Mouse (Mus musculus): ENCODE measurements around the gene Oit3. TPM values are rescaled to one million over a fixed set of nuclear protein-coding genes. Genes with fewer than 3 reads are reported as not detected.
"Not testable (repeated sequence)": the region's sequence is repeated elsewhere in the genome, so short reads cannot be mapped to it uniquely, and the experiment has no call there.

Gene Oit3
- polyA plus RNA-seq, 1 experiment from 2014 or later = 1.1 TPM

DNA sequence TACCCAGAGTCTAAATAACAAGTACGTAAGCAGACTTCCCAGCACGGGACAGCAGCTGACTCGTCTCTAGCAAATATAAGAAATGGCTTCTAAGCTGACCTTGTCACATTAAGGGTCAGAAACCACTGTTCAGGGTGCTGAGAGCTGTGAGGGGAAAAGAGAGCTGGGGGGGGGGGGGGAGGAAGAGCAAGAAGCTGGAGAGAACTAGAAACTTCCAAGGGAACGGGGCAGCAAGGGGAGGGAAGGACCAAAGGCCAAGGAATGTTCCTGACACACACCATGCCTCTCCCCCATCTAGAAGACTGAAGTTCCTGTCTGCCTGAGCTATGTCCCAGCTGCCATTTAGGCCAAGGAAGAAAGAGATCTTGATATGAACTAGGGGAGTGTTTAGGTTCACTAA, 15.2 kb downstream of the Oit3 start:
- Histone ChIP-seq H3K4me2 (replicated peaks) (no peak overlapping the region), H3K9ac (no peak overlapping the region), H3K27ac (no peak overlapping the region), H3K36me3 (no peaks in the 10 kb centered on the region), H3K27me3 (no peaks in the 10 kb centered on the region), H3K4me3 (no peak overlapping the region), H3K4me1 (peaks cover 15% of the 10 kb centered on the region), H3K9me3 (no peaks in the 10 kb centered on the region)
- ATAC-seq (ENCODE audit: low FRiP score, low read depth) = no peak
- 81% methylated on average over 4 of the region's 4 CpGs for WGBS

DNA sequence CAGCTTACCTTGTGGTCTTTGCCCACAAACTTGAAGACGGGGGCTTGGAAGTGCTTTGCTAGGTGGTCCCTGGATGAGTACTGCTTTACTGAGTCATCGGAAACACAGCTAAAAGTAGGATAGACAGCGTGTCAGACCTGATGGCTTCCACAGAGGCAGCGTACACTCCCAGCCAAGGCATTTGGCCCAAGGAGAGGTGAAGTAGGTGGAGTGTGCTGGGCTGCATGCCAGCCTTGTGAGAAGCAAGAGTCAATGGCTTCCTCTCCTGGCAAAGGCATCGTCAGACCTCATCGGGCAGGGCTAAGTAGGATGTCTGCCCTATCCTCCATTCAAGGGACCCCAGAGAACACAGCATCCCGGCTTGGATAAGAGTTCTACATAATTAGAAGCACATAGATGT, 16.2 kb downstream of the Oit3 start:
- H3K4me1 ChIP-seq = peaks cover 15% of the 10 kb centered on the region
- H3K4me3 ChIP-seq = no peak overlapping the region
- H3K4me2 ChIP-seq (replicated peaks) = no peak overlapping the region
- no peaks in the 10 kb centered on the region for H3K27me3 ChIP-seq
- no peak overlapping the region for H3K9ac ChIP-seq
- H3K27ac ChIP-seq = no peak overlapping the region
- no peaks in the 10 kb centered on the region for H3K36me3 ChIP-seq
- no peaks in the 10 kb centered on the region for H3K9me3 ChIP-seq
- WGBS = 77% methylated on average over 7 of the region's 7 CpGs
- ATAC-seq (ENCODE audit: low FRiP score, low read depth) = peak; percentile 32; the same call in 1 of the 2 replicates

- Histone ChIP-seq H3K27me3 (no peaks in the 10 kb centered on the region), H3K9ac (no peak overlapping the region), H3K9me3 (no peaks in the 10 kb centered on the region), H3K27ac (peak overlapping the region; percentile 7; the same call in 1 of the 2 replicates), H3K4me1 (peaks cover 15% of the 10 kb centered on the region), H3K4me3 (no peak overlapping the region), H3K36me3 (no peaks in the 10 kb centered on the region), H3K4me2 (replicated peaks) (no peak overlapping the region)
- no peak for ATAC-seq (ENCODE audit: low FRiP score, low read depth)
- 54% methylated on average over 3 of the region's 3 CpGs for WGBS
Measured at GRCm38 (mm10) chr10:59424453-59424852, 17.1 kb downstream of the Oit3 start.

DNA sequence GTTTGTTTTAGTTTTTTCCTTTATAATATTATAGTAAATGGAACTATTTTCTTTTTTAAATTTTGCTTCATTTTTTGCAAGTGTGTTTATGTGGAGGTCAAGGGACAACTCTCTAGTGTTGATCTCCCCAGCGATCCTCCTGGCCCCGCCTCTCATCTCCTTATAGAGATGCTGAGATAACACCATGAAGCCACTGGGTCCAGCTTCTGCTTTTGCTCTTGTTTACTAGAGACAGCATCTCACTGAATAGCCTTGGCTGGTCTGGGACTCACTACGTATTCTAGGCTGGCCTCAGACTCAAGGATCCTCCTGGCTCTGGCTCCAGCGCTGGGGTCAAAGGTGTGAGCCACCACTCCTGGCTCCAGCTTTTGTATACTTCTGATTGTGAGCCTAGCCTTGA, 22.1 kb downstream of the Oit3 start:
- Histone ChIP-seq H3K9ac (no peak overlapping the region), H3K27me3 (no peaks in the 10 kb centered on the region), H3K4me2 (replicated peaks) (no peak overlapping the region), H3K4me1 (peaks cover 7% of the 10 kb centered on the region; the same call in 1 of the 2 replicates), H3K27ac (no peak overlapping the region), H3K36me3 (no peaks in the 10 kb centered on the region), H3K9me3 (no peaks in the 10 kb centered on the region), H3K4me3 (no peak overlapping the region)
- WGBS = 86% methylated on average over 4 of the region's 4 CpGs
- no peak for ATAC-seq (ENCODE audit: low FRiP score, low read depth)

DNA sequence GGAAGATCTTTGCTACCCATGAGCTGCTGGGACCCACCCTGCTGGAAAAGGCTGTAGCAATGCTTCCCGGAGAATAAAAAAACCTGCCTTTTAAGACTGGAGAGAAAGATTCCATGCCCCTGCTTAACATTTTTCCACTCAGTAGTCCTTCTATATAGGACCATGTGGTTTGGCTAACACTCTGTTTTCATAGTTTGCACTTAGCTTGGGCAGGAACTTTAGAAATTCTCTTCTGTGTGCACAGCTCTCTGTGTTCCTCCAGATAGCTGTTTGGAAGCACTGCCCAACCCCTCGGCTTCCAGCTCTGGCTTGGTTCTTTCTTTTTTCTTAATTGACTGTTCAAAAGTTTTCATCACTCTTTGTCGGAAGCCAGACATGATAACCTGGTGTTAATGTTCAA, 25.0 kb downstream of the Oit3 start:
- Histone ChIP-seq H3K9me3 (no peaks in the 10 kb centered on the region), H3K4me3 (no peak overlapping the region), H3K4me1 (no peaks in the 10 kb centered on the region), H3K4me2 (replicated peaks) (no peak overlapping the region), H3K9ac (no peak overlapping the region), H3K27me3 (no peaks in the 10 kb centered on the region), H3K36me3 (no peaks in the 10 kb centered on the region), H3K27ac (0 out of 2 replicates have a peak overlapping the region, but pooled peaks have one; percentile 15)
- 70% methylated on average over 3 of the region's 3 CpGs for WGBS
- no peak for ATAC-seq (ENCODE audit: low FRiP score, low read depth)

- no peak for ATAC-seq (ENCODE audit: low FRiP score, low read depth)
- Histone ChIP-seq H3K4me3 (no peak overlapping the region), H3K27me3 (0 out of 2 replicates have a peak, but pooled peaks cover 7% of the 10 kb centered on the region), H3K4me2 (replicated peaks) (no peak overlapping the region), H3K9me3 (no peaks in the 10 kb centered on the region), H3K4me1 (peaks cover 3% of the 10 kb centered on the region; the same call in 1 of the 2 replicates), H3K36me3 (no peaks in the 10 kb centered on the region), H3K27ac (no peak overlapping the region), H3K9ac (no peak overlapping the region)
- WGBS = 94% methylated on average over 4 of the region's 4 CpGs
Measured at GRCm38 (mm10) chr10:59413711-59414110, 27.9 kb downstream of the Oit3 start.

GRCm38 (mm10) chr10:59410264-59410663, 31.3 kb downstream of the Oit3 start:
- H3K9ac ChIP-seq = no peak overlapping the region
- no peak overlapping the region for H3K27ac ChIP-seq
- peaks cover 12% of the 10 kb centered on the region for H3K4me1 ChIP-seq
- H3K27me3 ChIP-seq = peaks cover 7% of the 10 kb centered on the region; the same call in 1 of the 2 replicates
- H3K4me2 ChIP-seq (replicated peaks) = no peak overlapping the region
- 72% methylated on average over 12 of the region's 12 CpGs for WGBS
- no peak for ATAC-seq (ENCODE audit: low FRiP score, low read depth)
- H3K9me3 ChIP-seq = no peaks in the 10 kb centered on the region
- H3K4me3 ChIP-seq = no peak overlapping the region
- no peaks in the 10 kb centered on the region for H3K36me3 ChIP-seq

- Histone ChIP-seq H3K36me3 (no peaks in the 10 kb centered on the region), H3K9me3 (no peaks in the 10 kb centered on the region), H3K4me1 (peaks cover 12% of the 10 kb centered on the region), H3K27ac (no peak overlapping the region), H3K9ac (no peak overlapping the region), H3K4me2 (replicated peaks) (no peak overlapping the region), H3K4me3 (no peak overlapping the region), H3K27me3 (peaks cover 7% of the 10 kb centered on the region; the same call in 1 of the 2 replicates)
- WGBS = 23% methylated on average over 6 of the region's 6 CpGs
- no peak for ATAC-seq (ENCODE audit: low FRiP score, low read depth)
Measured at GRCm38 (mm10) chr10:59408499-59408898, 33.1 kb downstream of the Oit3 start.

DNA sequence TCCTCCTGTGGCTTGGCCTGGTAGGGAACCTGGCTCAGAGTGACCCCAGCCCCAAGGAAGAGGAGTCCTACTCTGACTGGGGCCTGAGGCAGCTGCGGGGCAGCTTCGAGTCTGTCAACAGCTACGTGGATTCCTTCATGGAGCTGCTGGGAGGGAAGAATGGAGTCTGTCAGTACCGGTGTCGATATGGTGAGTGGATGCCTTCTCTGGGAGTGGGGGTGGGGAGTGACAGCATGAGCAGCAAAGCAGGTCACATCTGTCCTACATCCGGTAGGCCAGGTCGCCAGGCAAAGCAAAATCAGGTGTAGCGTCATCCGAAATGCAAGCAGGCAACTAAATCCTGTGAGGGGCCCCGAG, 37.8 kb downstream of the Oit3 start:
- Histone ChIP-seq H3K4me3 (no peak overlapping the region), H3K27ac (no peak overlapping the region), H3K9me3 (no peaks in the 10 kb centered on the region), H3K27me3 (no peaks in the 10 kb centered on the region; the same call in 1 of the 2 replicates), H3K4me1 (peaks cover 10% of the 10 kb centered on the region), H3K36me3 (no peaks in the 10 kb centered on the region), H3K4me2 (replicated peaks) (no peak overlapping the region), H3K9ac (no peak overlapping the region)
- WGBS = 78% methylated on average over 10 of the region's 10 CpGs
- no peak for ATAC-seq (ENCODE audit: low FRiP score, low read depth)

DNA sequence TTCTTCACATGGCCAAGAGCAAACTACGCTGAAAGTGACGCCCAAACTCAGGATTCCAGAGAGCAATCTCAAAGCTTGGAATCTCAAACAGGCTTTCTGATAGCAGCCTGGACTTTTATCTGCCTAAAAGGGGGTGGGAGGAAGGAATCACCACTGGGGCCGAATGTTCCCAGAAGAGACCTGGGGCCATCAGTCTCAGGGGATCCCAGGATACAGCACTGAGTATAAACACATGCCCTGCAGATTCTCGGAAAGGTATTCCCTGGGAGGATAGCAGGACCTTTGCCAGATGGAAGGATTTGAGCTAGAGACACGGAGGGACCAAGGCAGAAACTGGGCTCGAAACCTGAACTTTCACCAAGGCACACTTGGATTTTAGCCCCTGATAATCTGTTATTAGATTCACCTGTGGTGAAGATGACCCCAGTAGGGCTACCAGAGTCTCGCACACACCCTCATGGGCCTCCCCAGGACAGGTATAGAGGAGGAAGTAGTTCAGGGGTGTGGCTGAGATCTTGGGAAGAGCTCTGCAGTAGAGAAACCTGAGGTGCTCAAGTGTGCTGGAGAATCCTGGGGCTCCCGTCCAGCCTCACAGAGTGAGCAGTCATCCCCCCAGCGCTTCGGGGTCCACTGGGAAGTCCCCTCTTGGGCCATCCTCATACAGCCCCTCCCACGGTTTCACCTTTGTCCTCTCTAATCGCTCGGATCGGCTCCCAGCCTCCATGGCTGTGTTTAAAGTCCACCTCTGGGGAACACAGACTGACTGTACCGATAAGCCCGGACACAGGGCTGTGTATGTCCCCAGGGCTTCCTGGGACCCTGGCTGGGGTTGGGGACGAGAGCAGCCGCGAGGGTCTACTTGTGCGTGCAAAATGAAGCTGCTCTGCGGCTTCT, 38.4 kb downstream of the Oit3 start, which contains the start of gene Pla2g12b:
Gene Pla2g12b, plus strand, starts transcription at position 762 of the 894 bp plus-strand sequence.
- ATAC-seq (ENCODE audit: low FRiP score, low read depth) = no peak
- WGBS = 76% methylated on average over 21 of the region's 21 CpGs

GRCm38 (mm10) chr10:59395461-59395860, 46.1 kb downstream of the Oit3 start, which contains the start of gene Gm10273:
Gene Gm10273, plus strand, starts transcription at chr10:59395632.
- not testable (repeated sequence) for H3K4me3 ChIP-seq; H3K27ac ChIP-seq; ATAC-seq (ENCODE audit: low FRiP score, low read depth); H3K4me1 ChIP-seq; H3K9me3 ChIP-seq; H3K36me3 ChIP-seq; H3K4me2 ChIP-seq (replicated peaks); H3K27me3 ChIP-seq; H3K9ac ChIP-seq
- 89% methylated on average over 12 of the region's 25 CpGs for WGBS

More for the DNA sequence above, 38.4 kb downstream of the Oit3 start, which contains the start of gene Pla2g12b:
- no peaks in the 10 kb centered on the region for H3K36me3 ChIP-seq
- H3K4me1 ChIP-seq = peaks cover 4% of the 10 kb centered on the region
- H3K9me3 ChIP-seq = no peaks in the 10 kb centered on the region
- H3K4me3 ChIP-seq = no peak within 1 kb of the TSS
- H3K27me3 ChIP-seq = no peaks in the 10 kb centered on the region; the same call in 1 of the 2 replicates
- H3K9ac ChIP-seq = no peak within 1 kb of the TSS
- H3K4me2 ChIP-seq (replicated peaks) = no peak within 1 kb of the TSS
- H3K27ac ChIP-seq = no peak within 1 kb of the TSS

DNA sequence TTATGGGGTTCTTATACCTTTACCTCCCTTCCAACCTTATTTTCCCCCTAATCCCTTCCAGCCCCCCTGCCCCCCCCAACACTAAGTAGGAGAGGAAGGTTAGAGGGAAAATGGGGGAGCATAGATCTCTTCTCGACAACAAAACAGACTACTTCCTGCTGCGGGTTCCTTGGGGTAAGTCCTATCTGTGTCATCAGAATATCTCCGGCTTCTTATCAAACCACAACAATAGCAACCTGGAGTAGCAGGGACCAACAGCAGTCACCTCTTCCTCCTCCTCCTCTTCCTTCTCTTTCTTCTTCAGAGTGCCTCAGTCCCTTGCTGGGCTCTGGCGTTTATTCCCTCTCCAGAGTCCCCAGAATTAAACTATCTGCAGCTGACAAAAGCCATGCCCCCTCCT, 49.7 kb downstream of the Oit3 start:
- H3K27me3 ChIP-seq = no peaks in the 10 kb centered on the region
- 46% methylated on average over 4 of the region's 4 CpGs for WGBS
- peaks cover 17% of the 10 kb centered on the region for H3K9me3 ChIP-seq

More for the DNA sequence above, 49.7 kb downstream of the Oit3 start:
- Histone ChIP-seq H3K4me3 (no peak overlapping the region), H3K36me3 (0 out of 2 replicates have a peak, but pooled peaks cover 4% of the 10 kb centered on the region), H3K27ac (no peak overlapping the region), H3K4me1 (no peaks in the 10 kb centered on the region), H3K9ac (no peak overlapping the region), H3K4me2 (replicated peaks) (no peak overlapping the region)
- ATAC-seq (ENCODE audit: low FRiP score, low read depth) = no peak
